Mouse (Mus musculus) small intestine, adult 2 months (tissue): Measurements from ENCODE around the gene Cyp2d26.
A peak's percentile ranks its signal among the peaks of the same experiment; 100 is the strongest.

Experiments used
- CTCF ChIP-seq: fragments of 200-500 bp; IDR thresholded peaks from 2 replicates; pipeline ENCODE4 v1.5.1; 2012; ENCODE audit warnings: low read depth, mild to moderate bottlenecking, control low read depth, inconsistent platforms, low read length, moderate library complexity, mixed read lengths; ENCODE audit not compliant: insufficient replicate concordance, insufficient read length; ENCODE audit errors: extremely low read depth
- POLR2A ChIP-seq: fragments of 200-500 bp; IDR thresholded peaks from 2 replicates; pipeline ENCODE4 v1.6.1; 2012; ENCODE audit warnings: low read depth, mild to moderate bottlenecking, control low read depth, inconsistent platforms, low read length, moderate library complexity

GRCm38 (mm10) chr15:82804708-82805639 lies 10.9 kb upstream of the Cyp2d26 start:
- TF ChIP-seq CTCF (peak; percentile 68; the same call in 1 of the 2 replicates), POLR2A (no peak)
